Mouse (Mus musculus) left cerebral cortex, adult 11 months (tissue): ENCODE results near the gene 4930579G24Rik.

Experiments used
- DNase-seq: peaks from one replicate; pipeline ENCODE4 v3.0.0; 2022; ENCODE audit warnings: low spot score

Gene 4930579G24Rik

GRCm38 (mm10) chr3:79628561-79629415, at the start of gene 4930579G24Rik:
Gene 4930579G24Rik (plus strand): TSS chr3:79629079.
- peak; percentile 99 for DNase-seq

DNA sequence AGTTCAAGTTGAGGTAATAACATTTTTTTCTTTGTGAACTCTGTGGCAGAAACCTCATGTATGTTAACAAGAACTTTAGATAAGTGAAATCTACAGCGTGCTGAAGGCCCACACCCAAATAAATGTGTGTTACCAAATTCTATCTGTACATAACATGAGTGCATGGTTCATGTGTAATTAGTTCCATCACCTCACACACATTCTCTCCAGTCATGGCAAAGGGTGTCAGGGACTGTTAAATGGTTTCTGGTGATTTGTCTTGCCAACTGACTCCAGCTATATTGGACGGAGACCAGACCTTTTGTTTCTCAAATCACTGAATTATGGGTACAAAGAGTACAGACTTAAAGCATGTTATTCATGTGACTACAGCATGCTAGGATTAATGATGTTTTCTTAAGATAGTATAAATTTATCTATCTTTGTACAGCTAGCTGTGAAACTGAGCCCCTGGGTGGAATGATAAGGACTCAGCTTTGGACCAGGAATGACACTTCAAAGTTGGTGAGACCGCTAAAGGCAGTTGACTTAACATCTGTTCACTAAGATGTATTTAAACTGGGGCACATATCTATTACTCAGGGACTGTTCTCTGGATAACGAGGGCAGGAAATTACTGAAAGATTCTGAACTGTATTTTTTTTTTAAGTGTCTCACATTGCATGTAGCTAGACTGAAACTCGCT, 48.8 kb upstream of the 4930579G24Rik start:
- no peak for DNase-seq

DNA sequence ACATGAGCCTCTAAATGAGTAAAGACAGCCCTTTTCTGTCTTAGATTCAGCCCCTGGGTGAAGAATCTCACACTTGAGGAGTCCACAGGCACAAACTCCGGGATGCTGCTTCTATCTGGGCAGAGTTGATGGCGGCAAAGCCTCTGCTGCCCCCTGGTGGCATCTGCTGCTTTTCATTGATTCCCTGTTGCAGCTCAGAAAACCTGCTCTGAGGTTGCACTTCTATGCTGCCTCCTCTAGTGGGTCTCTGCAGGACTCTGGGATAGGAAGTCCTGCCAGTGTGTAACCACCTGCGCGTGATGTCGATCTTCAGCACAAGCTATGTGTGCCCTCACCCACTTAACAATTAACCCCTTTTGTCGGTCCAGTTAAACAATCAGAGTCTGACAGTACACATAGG, 42.1 kb upstream of the 4930579G24Rik start:
- DNase-seq: peak; percentile 88

GRCm38 (mm10) chr3:79589671-79590070, 39.2 kb upstream of the 4930579G24Rik start:
- DNase-seq: no peak

DNA sequence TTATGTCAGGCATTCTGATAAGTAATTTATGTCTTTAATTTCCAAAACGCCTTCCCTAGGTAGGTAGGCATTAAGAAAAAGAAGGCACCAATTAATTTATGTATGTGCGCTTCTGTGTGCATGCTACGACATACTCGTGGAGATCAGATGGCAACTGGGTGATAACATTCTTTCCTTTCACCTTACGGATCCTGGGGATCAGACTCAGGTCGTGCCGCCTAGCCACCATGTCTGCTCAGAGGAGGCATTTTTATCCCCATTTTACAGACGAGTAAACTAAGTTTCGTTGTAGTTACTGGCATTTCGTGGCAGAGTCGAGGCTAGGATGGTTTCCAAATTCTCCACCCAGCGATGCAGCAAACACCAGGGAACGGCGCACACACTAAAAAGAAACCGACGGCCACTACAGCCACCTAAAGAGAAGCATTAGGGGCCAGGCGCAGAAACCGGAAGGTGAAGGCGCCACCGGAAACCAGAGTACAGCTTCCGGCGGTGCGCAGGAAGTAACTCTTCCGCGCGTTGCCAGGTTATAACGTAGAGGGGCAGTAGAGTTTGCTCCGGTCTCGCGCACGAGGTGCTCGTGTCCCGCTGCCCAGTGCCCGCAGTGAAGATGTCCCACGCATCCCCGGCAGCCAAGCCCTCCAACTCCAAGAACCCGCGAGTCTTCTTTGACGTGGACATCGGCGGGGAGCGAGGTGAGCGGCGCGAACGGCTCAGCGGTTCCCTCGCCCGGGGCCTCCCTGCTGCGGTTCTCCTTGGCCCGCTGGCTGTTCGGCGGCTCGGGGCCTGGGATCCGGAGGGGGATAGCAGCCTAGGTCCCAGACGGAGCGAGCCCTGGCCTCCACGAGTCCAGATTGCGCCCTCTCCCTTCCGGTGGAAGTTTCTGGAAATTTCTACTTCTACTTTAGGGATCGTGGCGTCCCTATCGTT, 37.8 kb upstream of the 4930579G24Rik start, which contains the start of gene Ppid:
Gene Ppid, plus strand, starts transcription at position 480 of the 930 bp plus-strand sequence.
- DNase-seq: peak; percentile 54

DNA sequence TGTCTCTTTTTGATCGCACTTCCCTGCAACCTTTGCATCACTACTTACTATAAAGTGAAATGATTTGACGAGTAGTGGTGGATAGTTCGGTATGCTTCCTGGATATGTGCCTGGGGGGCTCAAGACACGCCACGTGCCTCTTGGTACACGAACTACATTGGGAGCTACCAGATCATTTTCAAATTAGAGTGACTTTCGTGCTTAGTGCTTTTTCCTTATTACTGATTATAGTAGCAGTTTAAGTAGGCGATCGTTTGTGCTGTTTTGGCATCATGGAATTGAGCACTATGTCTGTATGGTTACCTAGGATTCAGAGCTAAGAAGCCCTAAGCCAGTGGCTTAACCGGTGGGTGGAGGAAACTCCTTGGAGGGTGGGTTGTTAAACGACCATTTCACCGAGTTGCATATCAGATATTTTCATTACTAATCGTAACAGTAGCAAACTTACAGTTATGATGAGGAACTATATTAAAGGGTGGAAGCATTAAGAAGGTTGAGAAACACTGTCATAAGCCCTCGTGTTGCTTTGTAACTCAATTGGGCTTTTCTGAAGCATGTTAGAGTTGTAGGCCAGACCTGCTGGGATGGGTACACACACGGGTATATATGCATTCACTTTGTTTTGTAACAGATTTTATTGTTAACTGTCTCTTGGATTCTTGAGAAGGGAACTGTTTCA, 36.9 kb upstream of the 4930579G24Rik start:
- no peak for DNase-seq

DNA sequence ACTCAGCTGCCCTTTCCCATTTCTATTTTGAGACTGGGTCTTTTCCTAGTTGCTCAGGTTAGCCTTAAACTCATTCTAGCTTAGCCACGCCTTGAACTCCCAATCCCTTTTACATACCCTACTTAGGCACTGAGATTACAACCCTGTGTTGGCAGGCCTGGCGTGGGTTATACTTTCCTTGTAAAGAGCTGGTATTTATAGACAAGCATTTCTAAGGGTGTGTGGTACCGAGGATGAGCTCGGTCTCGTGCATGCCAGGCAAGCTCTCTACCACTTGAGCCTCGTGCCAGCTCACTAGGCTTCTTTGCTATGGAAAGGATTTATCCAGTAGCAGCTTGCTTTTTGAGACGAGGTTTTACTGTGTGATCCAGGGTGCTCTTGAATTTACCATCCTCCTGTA, 33.4 kb upstream of the 4930579G24Rik start:
- no peak for DNase-seq

GRCm38 (mm10) chr3:79609886-79610285, 19.0 kb upstream of the 4930579G24Rik start:
- DNase-seq: no peak

- no peak for DNase-seq
Observed at GRCm38 (mm10) chr3:79627484-79628181, 1.2 kb upstream of the 4930579G24Rik start.

- DNase-seq: no peak
Observed at GRCm38 (mm10) chr3:79628182-79628560, 708 bp upstream of the 4930579G24Rik start.

DNA sequence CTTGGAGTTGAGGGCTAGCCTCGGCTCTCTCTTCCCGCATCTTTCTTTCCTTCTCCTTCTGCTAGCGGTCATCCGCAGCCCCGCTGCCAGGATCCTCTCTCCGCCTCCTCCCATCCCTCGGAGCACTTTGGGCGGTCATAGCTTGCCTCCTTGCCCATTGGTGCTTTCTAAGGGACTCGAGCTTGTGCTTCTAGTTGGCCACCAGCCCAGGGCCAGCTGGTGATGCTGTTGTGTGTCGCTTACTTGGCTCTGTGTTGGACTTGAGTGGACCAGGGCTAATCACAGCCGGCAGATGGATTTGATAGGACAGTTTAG, 494 bp downstream of the 4930579G24Rik start, which contains the start of gene Etfdh:
Gene Etfdh, minus strand, starts transcription at position 85 of the 315 bp plus-strand sequence.
- peak; percentile 51 for DNase-seq

- DNase-seq: no peak
Observed at GRCm38 (mm10) chr3:79652129-79652528, 23.2 kb downstream of the 4930579G24Rik start.

GRCm38 (mm10) chr3:79656682-79657081, 27.8 kb downstream of the 4930579G24Rik start:
- DNase-seq: no peak

DNA sequence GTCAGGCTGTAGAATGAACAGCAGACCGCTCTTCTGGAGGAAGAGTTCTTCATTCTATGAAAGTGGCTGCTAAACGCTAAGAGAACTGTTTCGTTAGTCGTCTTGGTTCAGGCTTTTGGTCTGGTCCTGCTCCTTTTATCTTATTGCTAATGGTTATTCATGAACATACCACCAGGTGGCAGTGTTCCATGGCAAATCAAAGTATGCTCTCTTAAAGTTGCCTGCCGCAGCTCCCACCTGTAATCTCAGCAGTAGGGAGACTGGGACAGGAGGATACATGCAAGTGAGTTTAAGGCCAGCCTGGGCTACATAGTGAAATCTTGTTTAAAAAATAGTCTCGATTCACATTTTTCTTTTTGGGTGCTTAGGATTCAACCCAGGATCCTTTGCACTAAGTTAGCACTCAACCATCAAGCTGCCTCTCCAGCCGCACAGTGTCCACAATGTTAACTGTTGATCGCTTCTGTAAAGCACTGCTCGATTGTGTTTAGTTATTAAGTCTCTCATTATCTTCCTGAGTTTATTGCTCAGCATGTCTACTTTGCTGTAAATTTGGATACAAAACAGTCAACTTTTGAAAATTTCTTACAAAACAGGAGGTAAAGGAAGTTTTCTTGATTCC, 36.0 kb downstream of the 4930579G24Rik start:
- peak; percentile 30 for DNase-seq

DNA sequence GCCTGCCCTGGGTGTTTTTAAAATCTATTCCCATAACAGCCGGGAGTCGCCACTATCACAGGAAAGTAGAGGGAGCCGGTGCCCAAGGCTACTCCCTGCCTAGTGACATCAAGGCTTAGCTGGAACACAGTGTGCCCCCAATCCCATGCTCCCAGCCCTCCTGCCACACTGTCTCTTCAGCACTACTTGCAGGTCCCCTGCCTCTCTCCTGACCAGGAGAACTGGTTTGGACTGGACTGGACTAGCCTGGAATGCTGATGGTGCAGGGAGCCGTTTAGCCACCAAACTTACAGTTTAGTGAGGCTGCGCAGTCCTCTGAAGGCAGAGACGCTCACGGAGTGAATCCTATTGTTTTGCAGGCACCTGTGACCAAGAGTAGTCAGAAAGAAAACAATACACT, 41.7 kb downstream of the 4930579G24Rik start:
- no peak for DNase-seq

- no peak for DNase-seq
Observed at GRCm38 (mm10) chr3:79672188-79672587, 43.3 kb downstream of the 4930579G24Rik start.

DNA sequence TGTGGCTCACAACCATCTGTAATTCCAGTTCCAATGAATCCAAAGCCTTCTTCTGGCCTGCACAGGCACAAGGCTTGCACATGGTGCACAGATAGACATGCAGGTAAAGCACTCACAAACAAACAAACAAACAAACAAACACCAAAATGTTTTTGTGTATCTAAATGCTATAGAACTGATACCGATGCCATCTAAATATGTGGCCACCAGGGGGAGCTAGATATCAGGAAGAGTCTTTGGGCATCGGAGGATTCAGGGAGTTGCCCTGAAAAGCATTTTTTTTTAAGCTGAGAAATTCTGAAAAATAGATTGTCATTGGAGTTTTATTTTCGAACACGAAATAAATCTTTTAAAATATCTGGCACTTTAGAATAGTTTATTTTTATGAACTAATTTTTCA, 44.2 kb downstream of the 4930579G24Rik start:
- peak; percentile 22 for DNase-seq

DNA sequence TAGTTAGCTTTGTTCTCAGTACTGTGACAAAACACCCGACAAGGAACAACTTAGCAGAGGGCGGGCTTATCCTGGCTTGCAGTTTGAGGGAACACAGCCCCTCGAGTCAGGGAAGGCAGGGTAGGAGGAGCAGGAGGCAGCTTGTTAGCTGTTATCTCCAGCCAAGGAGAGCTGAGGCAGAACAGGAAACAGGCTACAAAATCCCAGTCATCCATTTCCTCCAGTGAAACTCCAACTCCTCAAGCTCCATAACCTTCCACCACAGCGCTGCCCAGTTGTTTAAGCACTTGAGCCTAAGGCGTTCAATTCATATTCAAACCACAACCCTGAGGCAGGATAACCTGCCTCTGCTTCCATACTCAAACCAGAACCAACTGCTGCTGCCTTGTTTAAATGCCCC, 45.8 kb downstream of the 4930579G24Rik start:
- DNase-seq: no peak

GRCm38 (mm10) chr3:79676411-79676810, 47.5 kb downstream of the 4930579G24Rik start:
- no peak for DNase-seq
